Mouse (Mus musculus) kidney, postnatal 0 days (tissue): ENCODE measurements around the gene Acp5. TPM values are rescaled to one million over a fixed set of nuclear protein-coding genes. Genes with fewer than 3 reads are reported as not detected.
"Not testable (repeated sequence)": the region's sequence is repeated elsewhere in the genome, so short reads cannot be mapped to it uniquely, and the experiment has no call there.

Experiments
- ATAC-seq: fragments of 200-750 bp; cut with Nextera tagmentation; replicated peaks from 2 replicates; pipeline ENCODE4 v1.8.0; 2017; ENCODE audit warnings: low read depth, moderate number of reproducible peaks, moderate TSS enrichment, moderate library complexity; ENCODE audit not compliant: low FRiP score
- DNase-seq: peaks from one replicate; pipeline ENCODE4 v3.0.0-alpha.2; 2016; ENCODE audit warnings: low spot score
- H3K27ac ChIP-seq: fragments of 300-500 bp; sonication (generic); 2 replicates; pipeline ENCODE4 v1.5.1; 2014; ENCODE audit warnings: mild to moderate bottlenecking
- H3K27me3 ChIP-seq: fragments of 300-500 bp; sonication (generic); 2 replicates; pipeline ENCODE4 v1.6.1; 2014; ENCODE audit warnings: low read length, mixed read lengths; ENCODE audit not compliant: insufficient read depth
- H3K36me3 ChIP-seq: fragments of 300-500 bp; sonication (generic); 2 replicates; pipeline ENCODE4 v1.6.1; 2014; ENCODE audit warnings: low read length, mixed read lengths; ENCODE audit not compliant: insufficient read depth
- H3K4me1 ChIP-seq: fragments of 300-500 bp; sonication (generic); replicated peaks from 2 replicates; pipeline ENCODE4 v1.6.1; 2014; ENCODE audit warnings: antibody characterized with exemption, low read length, mixed read lengths; ENCODE audit not compliant: insufficient read depth
- H3K4me2 ChIP-seq: fragments of 300-500 bp; sonication (generic); 2 replicates; pipeline ENCODE4 v1.6.1; 2014; ENCODE audit warnings: mild to moderate bottlenecking, low read length, moderate library complexity, mixed read lengths
- H3K4me3 ChIP-seq: fragments of 300-500 bp; sonication (generic); replicated peaks from 2 replicates; pipeline ENCODE4 v1.5.1; 2014; ENCODE audit warnings: low read depth, low read length
- H3K9ac ChIP-seq: fragments of 300-500 bp; sonication (generic); 2 replicates; pipeline ENCODE4 v1.6.1; 2014; ENCODE audit warnings: low read depth, low read length
- H3K9me3 ChIP-seq: fragments of 300-500 bp; sonication (generic); replicated peaks from 2 replicates; pipeline ENCODE4 v1.6.1; 2016; ENCODE audit warnings: low read length, inconsistent platforms, mixed read lengths
- CTCF ChIP-seq: IDR thresholded peaks from 2 replicates; pipeline ENCODE4 v1.5.1; 2016; ENCODE audit warnings: antibody characterized with exemption, low read depth, mild to moderate bottlenecking, moderate library complexity
- WGBS: fragments of 180-500 bp; shearing (Covaris S2); extraction: QIAGEN DNeasy Blood & Tissue Kit; methylation state at CpG from one replicate; pipeline ENCODE4 v1.1.7; 2014; 5-methylcytosine and 5-hydroxymethylcytosine counted together
- polyA plus RNA-seq: library from polyadenylated mRNA; unstranded; fragments of >200 nt; fragmentation: Nextera tagmentation; extraction: Ambion mirVana; gene quantifications from 2 replicates; pipeline ENCODE4 v1.2.1, GENCODE M21; 2015

Gene Acp5
- polyA plus RNA-seq, 1 experiment from 2014 or later = 6.3 TPM

DNA sequence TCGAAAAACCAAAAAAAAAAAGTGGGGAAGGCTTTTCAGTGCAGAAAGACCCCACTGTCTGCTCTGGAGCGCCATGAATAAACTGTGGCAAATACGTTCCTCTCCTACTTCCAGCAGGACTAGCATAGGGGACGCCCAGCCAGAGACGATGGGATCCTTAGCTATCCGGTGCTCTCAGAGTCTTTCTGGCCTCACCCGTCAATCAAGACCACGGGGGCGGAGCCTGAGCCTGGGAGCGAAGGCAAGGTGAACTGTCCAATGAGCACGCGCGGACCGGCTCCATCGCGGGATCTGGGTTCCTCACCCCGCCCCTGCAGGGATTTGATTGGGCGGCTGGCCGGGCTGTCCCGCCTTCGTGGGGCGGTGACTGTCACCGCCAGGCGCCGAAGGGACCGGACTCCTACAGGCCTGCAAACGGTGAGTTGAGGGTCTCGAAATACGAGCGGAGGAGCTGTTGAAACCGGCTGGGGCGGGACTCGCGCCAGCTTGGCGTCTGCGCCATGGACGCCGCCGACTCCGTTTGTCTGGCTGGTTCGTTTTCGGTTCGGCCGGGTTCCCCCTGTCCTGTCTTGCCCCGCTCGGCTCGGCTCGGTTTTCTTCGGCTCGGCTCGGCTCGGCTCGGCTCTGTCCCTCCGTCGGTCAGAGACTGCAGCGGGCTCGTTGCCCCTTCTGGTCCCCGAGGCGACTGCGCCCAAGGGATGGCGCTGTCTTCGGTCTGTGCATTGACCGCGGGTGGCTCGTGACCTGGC, 21.2 kb upstream of the Acp5 start, which contains the start of gene Pigyl:
Gene Pigyl (plus strand): TSS at position 350 of the 749 bp plus-strand sequence.
- ATAC-seq (peak; percentile 98), DNase-seq (peak; percentile 99)
- H3K4me2 ChIP-seq = peak within 1 kb of the TSS; percentile 81
- peaks cover 7% of the 10 kb centered on the region; the same call in 1 of the 2 replicates for H3K4me1 ChIP-seq
- 4% methylated on average over 65 of the region's 65 CpGs for WGBS
- H3K9ac ChIP-seq = peak within 1 kb of the TSS; percentile 88
- no peaks in the 10 kb centered on the region for H3K27me3 ChIP-seq
- TF ChIP-seq CTCF = peak; percentile 44
- H3K9me3 ChIP-seq = no peaks in the 10 kb centered on the region
- H3K27ac ChIP-seq = peak within 1 kb of the TSS; percentile 90
- H3K4me3 ChIP-seq = peak within 1 kb of the TSS; percentile 71
- H3K36me3 ChIP-seq = no peaks in the 10 kb centered on the region; the same call in 1 of the 2 replicates

DNA sequence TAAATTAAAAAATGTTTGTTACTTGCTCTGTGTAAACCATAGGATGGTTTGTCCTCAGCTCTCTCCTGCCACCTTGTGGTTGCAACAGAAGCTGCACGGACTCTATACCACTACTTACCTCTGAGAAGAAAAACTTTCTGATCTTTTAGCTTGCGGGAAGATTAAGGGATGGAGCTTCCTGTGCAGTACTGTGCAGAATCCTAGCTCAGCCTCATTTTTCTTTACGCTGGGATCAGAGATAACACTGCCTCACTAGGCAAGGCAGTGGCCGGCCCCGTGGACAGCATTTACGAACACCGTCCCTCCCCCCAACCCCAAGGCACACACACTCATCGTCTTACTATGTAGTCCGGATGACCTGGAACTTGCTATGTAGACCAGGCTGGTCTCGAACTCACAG, 20.1 kb upstream of the Acp5 start:
- peak overlapping the region; percentile 18; the same call in 1 of the 2 replicates for H3K4me2 ChIP-seq
- WGBS = 22% methylated on average over 10 of the region's 10 CpGs
- H3K36me3 ChIP-seq = no peaks in the 10 kb centered on the region; the same call in 1 of the 2 replicates
- peak; percentile 33 for ATAC-seq
- DNase-seq = peak; percentile 86
- no peaks in the 10 kb centered on the region for H3K27me3 ChIP-seq
- H3K9me3 ChIP-seq = no peaks in the 10 kb centered on the region
- H3K4me1 ChIP-seq = peaks cover 7% of the 10 kb centered on the region; the same call in 1 of the 2 replicates
- H3K27ac ChIP-seq = no peak overlapping the region
- H3K4me3 ChIP-seq = no peak overlapping the region
- no peak overlapping the region for H3K9ac ChIP-seq
- peak; percentile 83 for TF ChIP-seq CTCF

DNA sequence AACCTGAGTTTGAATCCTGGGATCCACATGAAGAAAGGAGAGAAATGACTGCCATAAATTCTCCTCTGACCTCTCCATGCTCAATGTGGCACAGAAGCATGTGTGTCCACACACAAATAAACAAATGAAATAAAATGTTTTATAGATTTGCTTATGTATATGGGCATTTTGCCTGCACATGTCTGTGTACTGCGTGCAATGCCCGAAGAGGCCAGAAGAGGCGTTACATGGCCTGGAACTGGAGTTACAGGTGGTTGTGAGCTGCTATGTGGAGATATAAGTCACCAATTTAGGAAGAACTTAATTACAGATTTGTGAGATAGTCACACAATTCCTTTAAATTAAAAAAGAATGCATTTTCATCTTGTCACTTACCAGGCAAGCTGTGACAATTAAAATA, 18.3 kb upstream of the Acp5 start:
- Histone ChIP-seq H3K9ac (no peak overlapping the region), H3K4me2 (no peak overlapping the region), H3K36me3 (no peaks in the 10 kb centered on the region; the same call in 1 of the 2 replicates), H3K27ac (no peak overlapping the region), H3K27me3 (no peaks in the 10 kb centered on the region), H3K4me1 (peaks cover 7% of the 10 kb centered on the region; the same call in 1 of the 2 replicates), H3K4me3 (no peak overlapping the region), H3K9me3 (no peaks in the 10 kb centered on the region)
- 91% methylated on average over 3 of the region's 3 CpGs for WGBS
- TF ChIP-seq CTCF = no peak
- ATAC-seq (no peak), DNase-seq (no peak)

DNA sequence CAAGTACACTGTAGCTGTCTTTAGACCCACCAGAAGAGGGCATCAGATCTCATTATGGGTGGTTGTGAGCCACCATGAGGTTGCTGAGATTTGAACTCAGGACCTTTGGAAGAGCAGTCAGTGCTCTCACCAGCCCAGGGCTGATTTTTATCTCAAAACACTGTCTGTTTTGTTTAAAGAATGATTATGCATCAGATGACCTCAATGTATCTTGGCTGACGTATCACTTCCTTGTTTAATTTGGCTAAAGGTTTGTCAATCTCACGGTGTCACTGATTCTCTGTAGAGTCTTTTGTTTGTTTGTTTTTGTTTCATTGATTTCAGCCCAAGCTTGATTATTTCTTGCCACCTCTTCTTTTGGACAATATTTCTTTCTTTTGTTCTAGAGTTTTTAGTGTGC, 15.4 kb upstream of the Acp5 start:
- WGBS = 77% methylated on average over 2 of the region's 2 CpGs
- Histone ChIP-seq H3K4me1 (no peaks in the 10 kb centered on the region), H3K4me2 (no peak overlapping the region), H3K9me3 (0 out of 2 replicates have a peak, but pooled peaks cover 5% of the 10 kb centered on the region), H3K4me3 (no peak overlapping the region), H3K27me3 (no peaks in the 10 kb centered on the region), H3K9ac (no peak overlapping the region), H3K36me3 (no peaks in the 10 kb centered on the region), H3K27ac (no peak overlapping the region)
- DNase-seq (no peak), ATAC-seq (no peak)
- no peak for TF ChIP-seq CTCF

DNA sequence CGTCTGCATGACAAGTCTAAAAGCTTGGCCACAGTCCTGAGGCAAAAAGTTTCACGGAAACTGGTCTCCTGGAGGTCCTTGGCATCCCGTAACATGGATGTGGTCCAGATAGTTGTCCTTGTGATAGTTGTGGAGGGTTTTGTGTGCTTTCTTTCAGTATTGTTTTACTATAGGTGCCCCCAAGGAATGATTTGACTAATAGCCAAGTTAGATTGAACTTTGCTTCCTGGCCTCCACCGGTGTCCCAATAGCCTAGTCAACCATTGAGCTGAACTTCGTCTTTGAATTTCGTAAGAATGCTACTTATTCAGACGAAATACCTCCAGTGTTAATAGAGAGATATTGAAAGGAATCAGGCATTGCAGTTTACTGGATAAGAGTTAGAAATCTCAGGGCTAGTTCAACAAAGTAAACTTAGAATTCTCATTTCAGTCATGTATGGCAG, 14.8 kb upstream of the Acp5 start:
- H3K9me3 ChIP-seq, H3K9ac ChIP-seq, ATAC-seq, H3K4me3 ChIP-seq, H3K36me3 ChIP-seq, H3K4me2 ChIP-seq, DNase-seq, H3K27me3 ChIP-seq, H3K27ac ChIP-seq, H3K4me1 ChIP-seq: not testable (repeated sequence)
- 87% methylated on average over 7 of the region's 7 CpGs for WGBS

DNA sequence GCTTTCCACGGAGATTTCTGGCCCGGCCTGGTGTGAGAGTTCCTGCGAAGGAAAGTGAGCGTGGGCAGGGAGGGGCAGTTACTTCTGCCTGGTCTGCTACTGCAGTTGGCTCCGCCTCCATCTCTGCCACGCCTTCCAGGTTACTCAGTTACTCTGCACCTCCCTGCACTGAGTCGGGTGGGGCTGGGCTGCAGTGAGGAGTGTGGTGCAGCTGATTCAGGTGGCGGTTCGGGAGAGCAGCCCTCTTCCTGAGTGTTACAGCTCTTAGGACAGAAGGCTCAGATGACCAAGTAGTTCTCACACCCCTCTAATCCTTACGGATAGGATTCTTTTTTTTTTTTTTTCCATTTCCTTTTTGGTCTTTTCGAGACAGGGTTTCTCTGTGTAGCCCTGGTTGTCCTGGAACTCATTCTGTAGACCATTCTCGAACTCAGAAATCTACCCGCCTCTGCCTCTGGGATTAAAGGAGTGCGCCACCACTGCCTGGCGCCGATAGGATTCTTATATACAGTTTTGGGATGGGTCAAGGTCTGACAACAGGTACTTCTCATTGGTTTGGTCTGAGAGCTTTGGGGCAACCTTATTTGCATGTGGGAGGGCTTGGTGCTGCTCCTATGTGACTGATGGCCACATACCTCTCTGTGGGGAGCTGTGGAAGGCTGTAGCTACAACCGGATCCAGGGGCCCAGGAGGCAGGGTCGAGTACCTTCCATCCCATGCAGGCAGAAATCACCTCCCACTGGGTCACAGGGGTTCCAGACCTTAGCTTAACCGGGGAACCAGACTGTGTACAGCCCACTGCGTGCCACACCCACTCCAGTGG, 14.1 kb upstream of the Acp5 start:
- H3K4me1 ChIP-seq = no peaks in the 10 kb centered on the region
- no peaks in the 10 kb centered on the region for H3K36me3 ChIP-seq
- no peak overlapping the region for H3K4me2 ChIP-seq
- no peak for ATAC-seq
- WGBS = 78% methylated on average over 20 of the region's 20 CpGs
- no peak for TF ChIP-seq CTCF
- no peak overlapping the region for H3K27ac ChIP-seq
- H3K27me3 ChIP-seq = no peaks in the 10 kb centered on the region
- no peak overlapping the region for H3K4me3 ChIP-seq
- no peak for DNase-seq
- 0 out of 2 replicates have a peak, but pooled peaks cover 5% of the 10 kb centered on the region for H3K9me3 ChIP-seq
- H3K9ac ChIP-seq = no peak overlapping the region
